Mouse (Mus musculus) lung, embryonic 14.5 days (tissue): ENCODE measurements around the gene Tmem135. TPM values are rescaled to one million over a fixed set of nuclear protein-coding genes. Genes with fewer than 3 reads are reported as not detected.
A peak's percentile ranks its signal among the peaks of the same experiment; 100 is the strongest.
"Not testable (repeated sequence)": the region's sequence is repeated elsewhere in the genome, so short reads cannot be mapped to it uniquely, and the experiment has no call there.

Experiments used
- ATAC-seq: fragments of 200-750 bp; cut with Nextera tagmentation; 2 replicates; pipeline ENCODE4 v1.8.0; 2017; ENCODE audit warnings: mild to moderate bottlenecking, moderate TSS enrichment, moderate library complexity; ENCODE audit not compliant: insufficient read depth
- DNase-seq: peaks from one replicate; pipeline ENCODE4 v3.0.0-alpha.2; 2015
- H3K27ac ChIP-seq: fragments of 300-500 bp; sonication (generic); 2 replicates; pipeline ENCODE4 v1.5.1; 2014; ENCODE audit warnings: low read depth, mild to moderate bottlenecking, moderate library complexity
- H3K27me3 ChIP-seq: fragments of 300-500 bp; sonication (generic); 2 replicates; pipeline ENCODE4 v1.6.1; 2014; ENCODE audit warnings: low read length, control low read depth; ENCODE audit not compliant: insufficient read depth
- H3K36me3 ChIP-seq: fragments of 300-500 bp; sonication (generic); 2 replicates; pipeline ENCODE4 v1.6.1; 2014; ENCODE audit warnings: control low read depth; ENCODE audit not compliant: insufficient read depth
- H3K4me1 ChIP-seq: fragments of 300-500 bp; sonication (generic); 2 replicates; pipeline ENCODE4 v1.6.1; 2014; ENCODE audit warnings: antibody characterized with exemption, control low read depth; ENCODE audit not compliant: insufficient read depth
- H3K4me2 ChIP-seq: fragments of 300-500 bp; sonication (generic); 2 replicates; pipeline ENCODE4 v1.6.1; 2014; ENCODE audit warnings: mild to moderate bottlenecking
- H3K4me3 ChIP-seq: fragments of 300-500 bp; sonication (generic); 2 replicates; pipeline ENCODE4 v1.5.1; 2014; ENCODE audit warnings: low read depth, low read length
- H3K9ac ChIP-seq: fragments of 300-500 bp; sonication (generic); 2 replicates; pipeline ENCODE4 v1.6.1; 2014
- H3K9me3 ChIP-seq: fragments of 300-500 bp; sonication (generic); 2 replicates; pipeline ENCODE4 v1.6.1; 2016; ENCODE audit warnings: low read depth, low read length, control low read depth
- CTCF ChIP-seq: IDR thresholded peaks from 2 replicates; pipeline ENCODE4 v1.5.1; 2016; ENCODE audit warnings: antibody characterized with exemption, low read depth
- WGBS: fragments of 180-500 bp; shearing (Covaris S2); extraction: QIAGEN DNeasy Blood & Tissue Kit; methylation state at CpG from one replicate; pipeline ENCODE4 v1.1.7; 2014; 5-methylcytosine and 5-hydroxymethylcytosine counted together
- polyA plus RNA-seq: library from polyadenylated mRNA; unstranded; fragments of >200 nt; fragmentation: Nextera tagmentation; extraction: Ambion mirVana; gene quantifications from 2 replicates; pipeline ENCODE4 v1.2.1, GENCODE M21; 2014

Tmem135 gene
- polyA plus RNA-seq, 1 experiment from 2014 or later: 22.9 TPM

DNA sequence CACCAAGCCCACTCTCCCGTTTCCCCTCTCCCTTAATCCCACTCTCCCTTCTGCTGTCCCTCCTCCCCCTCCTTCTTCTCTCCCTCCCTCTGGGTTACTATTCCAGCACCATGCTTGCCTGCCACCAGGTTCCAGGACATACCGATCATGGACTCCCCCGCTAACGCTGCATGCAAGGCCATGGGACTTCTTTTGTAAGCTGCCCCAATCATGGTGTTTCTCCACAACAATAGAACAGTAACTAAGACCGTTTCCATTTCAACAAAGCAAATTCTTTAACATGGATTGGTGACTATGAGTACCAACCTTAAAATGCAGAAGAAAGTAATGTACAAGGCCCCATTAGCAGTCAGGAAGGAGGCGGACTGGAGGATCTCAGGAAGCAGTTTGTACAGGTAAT, 97.2 kb downstream of the Tmem135 start:
- no peak overlapping the region for H3K4me3 ChIP-seq
- DNase-seq (no peak), ATAC-seq (no peak)
- no peak overlapping the region for H3K27ac ChIP-seq
- H3K9ac ChIP-seq: no peak overlapping the region
- H3K4me1 ChIP-seq: no peaks in the 10 kb centered on the region; the same call in 1 of the 2 replicates
- peaks cover 10% of the 10 kb centered on the region for H3K36me3 ChIP-seq
- no peaks in the 10 kb centered on the region for H3K27me3 ChIP-seq
- no peaks in the 10 kb centered on the region for H3K9me3 ChIP-seq
- WGBS: 85% methylated on average over 6 of the region's 6 CpGs
- no peak overlapping the region for H3K4me2 ChIP-seq
- TF ChIP-seq CTCF: no peak

DNA sequence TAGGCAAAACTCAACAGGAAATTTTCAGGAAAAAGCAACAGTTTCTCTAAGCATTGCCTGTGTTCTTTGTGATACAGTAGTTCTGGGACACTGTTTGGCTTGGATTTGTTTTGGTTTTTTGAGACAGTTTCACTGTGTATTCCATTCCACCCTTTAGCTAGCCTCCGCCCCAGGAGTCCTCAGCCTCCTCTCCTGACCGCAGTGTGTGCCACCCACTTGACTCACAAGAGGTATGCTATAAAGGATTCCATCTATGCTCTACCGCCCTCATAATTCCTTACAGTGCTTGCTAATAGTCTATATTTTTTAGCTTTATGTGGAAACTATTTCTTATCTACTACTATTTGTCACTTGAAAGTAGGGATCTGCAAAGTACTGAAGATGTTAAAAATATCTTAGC, 99.1 kb downstream of the Tmem135 start:
- no peak overlapping the region for H3K4me2 ChIP-seq
- WGBS: 71% methylated on average over 3 of the region's 3 CpGs
- H3K9ac ChIP-seq: no peak overlapping the region
- H3K4me1 ChIP-seq: no peaks in the 10 kb centered on the region; the same call in 1 of the 2 replicates
- H3K36me3 ChIP-seq: peaks cover 10% of the 10 kb centered on the region
- DNase-seq: no peak
- TF ChIP-seq CTCF: no peak
- no peaks in the 10 kb centered on the region for H3K27me3 ChIP-seq
- H3K4me3 ChIP-seq: no peak overlapping the region
- no peak for ATAC-seq
- H3K9me3 ChIP-seq: no peaks in the 10 kb centered on the region
- no peak overlapping the region for H3K27ac ChIP-seq

DNA sequence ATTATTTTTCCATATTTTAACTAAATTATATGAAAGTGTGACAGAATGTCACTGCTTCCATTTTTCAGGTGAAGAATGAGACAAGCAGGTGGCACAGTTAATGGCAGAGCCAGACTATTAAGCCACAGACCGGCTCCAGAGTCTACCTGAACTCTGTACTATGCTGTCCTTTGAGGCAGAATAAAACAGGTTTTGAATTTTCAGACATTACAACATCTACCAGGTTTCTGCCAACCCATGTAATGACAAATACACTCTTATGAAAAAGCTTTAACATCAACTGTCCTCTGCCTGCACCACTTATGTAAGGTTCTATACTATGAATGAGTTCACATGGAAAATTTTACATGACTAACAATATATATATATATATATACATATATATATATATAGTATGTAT, 100.3 kb downstream of the Tmem135 start:
- Histone ChIP-seq H3K4me2 (no peak overlapping the region), H3K27me3 (no peaks in the 10 kb centered on the region), H3K9me3 (no peaks in the 10 kb centered on the region), H3K4me1 (no peaks in the 10 kb centered on the region; the same call in 1 of the 2 replicates), H3K36me3 (peaks cover 10% of the 10 kb centered on the region), H3K27ac (no peak overlapping the region), H3K9ac (no peak overlapping the region), H3K4me3 (no peak overlapping the region)
- DNase-seq: no peak
- ATAC-seq: no peak
- WGBS: 95% methylated on average over 1 of the region's 1 CpGs
- no peak for TF ChIP-seq CTCF

DNA sequence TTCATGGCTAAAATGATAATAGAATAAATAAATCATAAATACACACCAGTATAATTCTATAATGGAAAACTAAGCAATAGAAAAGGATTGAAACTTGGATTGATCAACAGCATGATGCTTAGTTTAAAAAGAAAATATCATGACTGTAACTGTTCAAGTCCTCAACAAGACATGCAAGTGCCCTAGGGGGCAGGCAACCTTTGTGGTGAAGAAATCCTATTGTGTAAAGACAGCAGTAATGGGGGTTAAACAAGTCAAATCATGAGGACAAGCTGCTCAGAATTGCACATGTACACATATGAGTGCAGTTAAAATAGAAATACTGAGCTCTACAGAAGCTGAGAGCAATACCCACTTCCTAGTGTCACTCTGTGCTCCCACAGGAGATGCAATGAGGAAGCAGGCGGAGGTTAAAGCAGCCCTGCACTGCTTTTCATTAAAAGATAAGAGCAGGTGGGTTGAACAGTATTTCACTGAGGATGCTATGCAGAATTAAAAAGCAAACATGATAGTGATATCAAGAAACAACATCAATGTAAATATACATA, 105.0 kb downstream of the Tmem135 start:
- 82% methylated on average over 1 of the region's 1 CpGs for WGBS
- Histone ChIP-seq H3K4me3 (no peak overlapping the region), H3K36me3 (peaks cover 7% of the 10 kb centered on the region), H3K4me2 (no peak overlapping the region), H3K9ac (no peak overlapping the region), H3K9me3 (no peaks in the 10 kb centered on the region), H3K27me3 (no peaks in the 10 kb centered on the region), H3K4me1 (no peaks in the 10 kb centered on the region), H3K27ac (no peak overlapping the region)
- no peak for TF ChIP-seq CTCF
- DNase-seq (no peak), ATAC-seq (no peak)

- ATAC-seq: no peak
- no peak for TF ChIP-seq CTCF
- 87% methylated on average over 1 of the region's 1 CpGs for WGBS
Observed at GRCm38 (mm10) chr7:89296941-89297340, 107.1 kb downstream of the Tmem135 start.

GRCm38 (mm10) chr7:89282664-89283063, 121.4 kb downstream of the Tmem135 start:
- H3K9me3 ChIP-seq: no peaks in the 10 kb centered on the region
- H3K4me1 ChIP-seq: no peaks in the 10 kb centered on the region
- no peak overlapping the region for H3K9ac ChIP-seq
- no peaks in the 10 kb centered on the region for H3K27me3 ChIP-seq
- ATAC-seq: no peak
- H3K4me3 ChIP-seq: no peak overlapping the region
- H3K4me2 ChIP-seq: no peak overlapping the region
- no peaks in the 10 kb centered on the region for H3K36me3 ChIP-seq
- no peak for DNase-seq
- H3K27ac ChIP-seq: no peak overlapping the region
- 84% methylated on average over 7 of the region's 7 CpGs for WGBS
- no peak for TF ChIP-seq CTCF

More at GRCm38 (mm10) chr7:89296941-89297340, 107.1 kb downstream of the Tmem135 start:
- Histone ChIP-seq H3K9ac (no peak overlapping the region), H3K27me3 (no peaks in the 10 kb centered on the region), H3K36me3 (no peaks in the 10 kb centered on the region), H3K4me1 (no peaks in the 10 kb centered on the region), H3K9me3 (no peaks in the 10 kb centered on the region), H3K27ac (no peak overlapping the region), H3K4me2 (no peak overlapping the region), H3K4me3 (no peak overlapping the region)
- no peak for DNase-seq

DNA sequence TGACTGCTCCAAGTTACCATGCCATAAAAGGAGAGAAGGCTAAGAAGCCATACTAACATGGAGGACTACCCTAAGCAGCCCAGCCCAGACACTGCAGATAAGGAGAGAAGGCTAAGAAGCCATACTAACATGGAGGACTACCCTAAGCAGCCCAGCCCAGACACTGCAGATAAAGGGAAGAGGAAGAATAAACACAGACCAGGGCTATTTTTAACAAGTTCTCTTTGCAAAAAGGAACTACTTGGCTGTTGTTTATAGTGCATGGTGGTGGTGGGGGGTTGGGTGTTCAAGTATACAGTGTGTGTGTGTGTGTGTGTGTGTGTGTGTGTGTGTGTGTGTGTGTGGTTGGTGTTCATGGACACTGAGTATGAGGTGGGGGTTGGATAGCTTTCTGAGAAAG, 133.6 kb downstream of the Tmem135 start:
- peak; percentile 63; the same call in 1 of the 2 replicates for ATAC-seq

DNA sequence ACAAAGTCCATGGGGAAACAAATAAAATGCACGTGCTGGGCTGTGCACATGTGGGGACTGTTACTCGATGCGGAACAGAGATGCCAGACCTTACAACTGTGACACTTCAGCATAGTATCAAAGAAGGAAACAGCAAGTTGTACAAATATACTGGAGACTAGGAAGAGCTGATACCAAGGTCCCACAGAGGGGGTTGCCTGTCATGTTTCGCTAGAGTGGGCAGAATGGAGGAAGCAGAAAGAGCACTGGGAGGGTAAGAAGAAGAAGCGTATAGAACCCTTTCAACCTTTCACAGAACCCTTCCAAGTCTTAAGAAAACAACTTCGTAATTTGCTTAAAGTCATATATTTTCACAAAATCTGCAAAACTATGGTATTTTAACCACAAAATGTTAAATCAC, 134.2 kb downstream of the Tmem135 start:
- H3K4me1 ChIP-seq: no peaks in the 10 kb centered on the region
- no peaks in the 10 kb centered on the region for H3K27me3 ChIP-seq
- ATAC-seq (no peak), DNase-seq (no peak)
- 87% methylated on average over 6 of the region's 6 CpGs for WGBS
- no peak overlapping the region for H3K27ac ChIP-seq
- H3K4me2 ChIP-seq: no peak overlapping the region
- H3K4me3 ChIP-seq: no peak overlapping the region
- H3K9me3 ChIP-seq: peaks cover 3% of the 10 kb centered on the region; the same call in 1 of the 2 replicates
- no peak for TF ChIP-seq CTCF
- H3K36me3 ChIP-seq: no peaks in the 10 kb centered on the region; the same call in 1 of the 2 replicates
- H3K9ac ChIP-seq: no peak overlapping the region

More for the DNA sequence above, 133.6 kb downstream of the Tmem135 start:
- not testable (repeated sequence) for DNase-seq, H3K4me1 ChIP-seq, H3K4me3 ChIP-seq, H3K9ac ChIP-seq, H3K4me2 ChIP-seq, H3K9me3 ChIP-seq, H3K27ac ChIP-seq, H3K36me3 ChIP-seq, H3K27me3 ChIP-seq
